Mouse (Mus musculus) midbrain, embryonic 13.5 days (tissue): ENCODE results near the gene Ssr2. TPM values are rescaled to one million over a fixed set of nuclear protein-coding genes. Genes with fewer than 3 reads are reported as not detected.

ENCODE experiments used
- ATAC-seq: fragments of 200-750 bp; cut with Nextera tagmentation; 2 replicates; pipeline ENCODE4 v1.8.0; 2017; ENCODE audit warnings: mild to moderate bottlenecking, moderate TSS enrichment, moderate library complexity
- H3K27ac ChIP-seq: fragments of 300-500 bp; sonication (generic); 2 replicates; pipeline ENCODE4 v1.5.1; 2015; ENCODE audit warnings: inconsistent platforms, mild to moderate bottlenecking, moderate library complexity
- H3K27me3 ChIP-seq: fragments of 300-500 bp; sonication (generic); 2 replicates; pipeline ENCODE4 v1.6.1; 2015; ENCODE audit warnings: mild to moderate bottlenecking, inconsistent platforms
- H3K36me3 ChIP-seq: fragments of 300-500 bp; sonication (generic); 2 replicates; pipeline ENCODE4 v1.6.1; 2015; ENCODE audit warnings: mild to moderate bottlenecking, inconsistent platforms
- H3K4me1 ChIP-seq: fragments of 300-500 bp; sonication (generic); replicated peaks from 2 replicates; pipeline ENCODE4 v1.6.1; 2015; ENCODE audit warnings: inconsistent platforms
- H3K4me2 ChIP-seq: fragments of 300-500 bp; sonication (generic); replicated peaks from 2 replicates; pipeline ENCODE4 v1.6.1; 2015; ENCODE audit warnings: moderate library complexity, mild to moderate bottlenecking, inconsistent platforms
- H3K4me3 ChIP-seq: fragments of 300-500 bp; sonication (generic); replicated peaks from 2 replicates; pipeline ENCODE4 v1.5.1; 2015; ENCODE audit warnings: mild to moderate bottlenecking, inconsistent platforms
- H3K9ac ChIP-seq: fragments of 300-500 bp; sonication (generic); replicated peaks from 2 replicates; pipeline ENCODE4 v1.6.1; 2015; ENCODE audit warnings: mild to moderate bottlenecking, inconsistent platforms
- H3K9me3 ChIP-seq: fragments of 300-500 bp; sonication (generic); 2 replicates; pipeline ENCODE4 v1.6.1; 2016; ENCODE audit warnings: mild to moderate bottlenecking, inconsistent platforms
- WGBS: fragments of 180-500 bp; shearing (Covaris S2); methylation state at CpG from one replicate; pipeline ENCODE4 v1.1.7; 2015; 5-methylcytosine and 5-hydroxymethylcytosine counted together
- polyA plus RNA-seq: library from polyadenylated mRNA; unstranded; fragments of >200 nt; fragmentation: Nextera tagmentation; extraction: Ambion mirVana; gene quantifications from 2 replicates; pipeline ENCODE4 v1.2.1, GENCODE M21; 2015

Gene Ssr2
- 142 and 148 TPM in 2 replicates for polyA plus RNA-seq

DNA sequence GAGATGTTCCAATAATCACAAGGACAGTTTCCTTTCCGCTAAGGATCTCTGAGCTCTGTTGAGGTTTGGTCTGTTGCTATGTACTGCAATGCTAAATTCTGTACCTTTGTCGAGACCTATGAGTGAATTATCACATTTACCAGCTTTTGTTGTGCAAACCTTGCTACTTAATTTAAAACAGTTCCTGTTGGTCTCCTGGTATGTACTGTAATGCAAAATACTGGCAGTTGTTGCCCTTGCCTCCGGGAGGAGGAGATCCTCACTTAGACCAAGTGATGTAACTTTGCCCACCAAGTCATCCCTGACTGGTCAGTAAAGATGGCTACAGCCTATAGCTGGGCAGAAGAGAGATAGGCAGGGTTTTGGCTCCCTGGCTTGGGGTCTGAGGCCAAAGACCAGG, at the start of gene Ssr2:
Gene Ssr2 (plus strand): TSS at position 337 of the 400 bp plus-strand sequence.
- H3K27ac ChIP-seq: no peak within 1 kb of the TSS
- no peak within 1 kb of the TSS for H3K9ac ChIP-seq
- H3K4me1 ChIP-seq: peaks cover 7% of the 10 kb centered on the region
- no peak within 1 kb of the TSS for H3K4me3 ChIP-seq
- no peak for ATAC-seq
- H3K27me3 ChIP-seq: no peaks in the 10 kb centered on the region
- H3K9me3 ChIP-seq: no peaks in the 10 kb centered on the region
- H3K4me2 ChIP-seq: no peak within 1 kb of the TSS
- WGBS: 87% methylated on average over 3 of the region's 3 CpGs
- no peaks in the 10 kb centered on the region for H3K36me3 ChIP-seq

DNA sequence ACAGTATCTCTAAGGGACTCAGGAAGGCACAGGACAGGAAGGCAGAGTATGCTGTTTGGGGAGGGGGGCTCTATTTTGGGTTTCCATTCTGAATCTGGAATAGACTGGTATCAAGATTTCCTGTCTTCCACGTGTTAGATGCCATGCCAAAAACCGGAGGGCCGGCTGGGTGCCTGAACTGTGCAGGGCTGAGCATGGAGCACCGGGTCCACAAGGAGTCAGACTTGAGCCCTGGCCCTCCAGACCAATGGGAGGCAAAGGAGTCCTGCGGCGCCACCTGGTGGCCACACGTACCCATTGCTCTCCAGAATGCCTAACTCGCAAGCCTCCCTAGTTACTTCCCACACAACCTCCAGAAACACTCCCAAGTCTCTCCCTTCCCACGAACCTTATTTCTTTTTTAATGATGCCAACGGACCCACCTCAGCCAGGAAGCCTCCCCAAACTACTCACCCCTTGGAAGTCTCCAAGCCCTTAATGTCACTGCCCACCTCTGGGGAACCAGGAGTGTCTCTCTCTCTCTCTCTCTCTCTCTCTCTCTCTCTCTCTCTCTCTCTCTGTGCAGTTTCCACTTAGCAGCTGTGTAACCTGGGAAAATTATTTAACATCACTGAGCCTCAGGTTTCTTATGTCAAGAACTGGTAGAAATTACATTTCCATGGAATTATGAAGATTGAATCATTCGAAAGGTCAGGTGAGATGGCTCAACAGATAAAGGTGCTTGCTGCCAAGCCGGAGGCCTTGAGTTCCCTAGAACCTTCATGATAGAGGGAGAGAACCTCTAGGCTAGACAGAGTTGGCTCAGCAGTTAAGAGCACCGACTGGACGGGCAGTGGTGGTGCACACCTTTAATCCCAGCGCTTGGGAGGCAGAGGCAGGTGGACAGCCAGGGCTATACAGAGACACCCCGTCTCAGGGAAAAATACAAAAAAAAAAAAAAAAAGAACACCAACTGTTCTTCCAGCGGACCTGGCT, 49.2 kb upstream of the Ssr2 start:
- peak overlapping the region; percentile 21 for H3K4me3 ChIP-seq
- peaks cover 27% of the 10 kb centered on the region for H3K36me3 ChIP-seq
- ATAC-seq: peak; percentile 68
- peak overlapping the region; percentile 36; the same call in 1 of the 2 replicates for H3K27ac ChIP-seq
- no peaks in the 10 kb centered on the region for H3K27me3 ChIP-seq
- peak overlapping the region; percentile 43; the same call in 1 of the 2 replicates for H3K9ac ChIP-seq
- H3K4me2 ChIP-seq: peak overlapping the region; percentile 46
- H3K9me3 ChIP-seq: no peaks in the 10 kb centered on the region
- 36% methylated on average over 17 of the region's 17 CpGs for WGBS
- H3K4me1 ChIP-seq: peaks cover 58% of the 10 kb centered on the region

DNA sequence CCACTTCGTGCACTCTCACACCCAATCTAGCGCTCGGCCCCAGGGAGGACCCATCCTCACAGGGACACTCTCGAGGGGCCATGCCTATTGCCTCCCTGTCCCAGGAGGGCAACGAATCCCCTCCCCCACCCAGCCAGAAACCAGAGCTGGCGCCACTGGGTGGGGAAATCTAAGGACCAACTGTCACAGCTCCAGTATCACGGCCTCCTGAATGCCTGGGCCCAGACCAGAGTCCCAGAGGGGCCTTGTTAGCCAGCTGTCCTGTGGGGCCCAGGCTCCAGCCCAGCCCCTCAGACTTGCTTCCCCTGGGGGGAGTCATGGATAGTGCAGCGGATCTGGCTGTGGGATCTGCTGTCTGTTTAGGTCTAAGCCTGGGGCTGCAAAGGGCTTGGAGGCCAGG, 48.1 kb upstream of the Ssr2 start:
- 29% methylated on average over 8 of the region's 8 CpGs for WGBS

DNA sequence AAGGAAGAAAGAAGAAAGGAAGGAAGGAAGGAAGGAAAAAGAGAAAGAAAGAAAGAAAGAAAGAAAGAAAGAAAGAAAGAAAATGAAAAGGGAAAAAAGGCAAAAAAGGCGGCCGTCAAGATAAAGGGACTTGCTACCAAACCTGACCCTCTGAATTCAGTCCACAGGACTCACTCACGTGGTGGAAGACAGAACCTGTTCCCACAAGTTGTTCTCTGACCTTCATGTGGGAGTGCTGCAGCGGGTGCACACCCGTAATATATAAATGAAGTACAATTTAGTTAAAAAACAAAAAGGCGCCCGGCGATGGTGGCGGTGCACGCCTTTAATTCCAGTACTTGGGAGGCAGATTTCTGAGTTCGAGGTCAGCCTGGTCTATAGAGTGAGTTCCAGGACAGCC, 47.0 kb upstream of the Ssr2 start:
- Histone ChIP-seq H3K27ac (no peak overlapping the region), H3K4me1 (peaks cover 53% of the 10 kb centered on the region), H3K4me3 (peak overlapping the region; percentile 94; the same call in 1 of the 2 replicates), H3K36me3 (peaks cover 18% of the 10 kb centered on the region), H3K27me3 (no peaks in the 10 kb centered on the region), H3K4me2 (peak overlapping the region; percentile 89), H3K9ac (no peak overlapping the region), H3K9me3 (no peaks in the 10 kb centered on the region)
- ATAC-seq: no peak
- WGBS: 83% methylated on average over 11 of the region's 11 CpGs

More for the DNA sequence above, 48.1 kb upstream of the Ssr2 start:
- Histone ChIP-seq H3K4me2 (peak overlapping the region; percentile 89), H3K27me3 (no peaks in the 10 kb centered on the region), H3K4me3 (peak overlapping the region; percentile 18), H3K36me3 (peaks cover 27% of the 10 kb centered on the region), H3K27ac (peak overlapping the region; percentile 73), H3K4me1 (peaks cover 53% of the 10 kb centered on the region), H3K9me3 (no peaks in the 10 kb centered on the region), H3K9ac (peak overlapping the region; percentile 65)
- no peak for ATAC-seq

DNA sequence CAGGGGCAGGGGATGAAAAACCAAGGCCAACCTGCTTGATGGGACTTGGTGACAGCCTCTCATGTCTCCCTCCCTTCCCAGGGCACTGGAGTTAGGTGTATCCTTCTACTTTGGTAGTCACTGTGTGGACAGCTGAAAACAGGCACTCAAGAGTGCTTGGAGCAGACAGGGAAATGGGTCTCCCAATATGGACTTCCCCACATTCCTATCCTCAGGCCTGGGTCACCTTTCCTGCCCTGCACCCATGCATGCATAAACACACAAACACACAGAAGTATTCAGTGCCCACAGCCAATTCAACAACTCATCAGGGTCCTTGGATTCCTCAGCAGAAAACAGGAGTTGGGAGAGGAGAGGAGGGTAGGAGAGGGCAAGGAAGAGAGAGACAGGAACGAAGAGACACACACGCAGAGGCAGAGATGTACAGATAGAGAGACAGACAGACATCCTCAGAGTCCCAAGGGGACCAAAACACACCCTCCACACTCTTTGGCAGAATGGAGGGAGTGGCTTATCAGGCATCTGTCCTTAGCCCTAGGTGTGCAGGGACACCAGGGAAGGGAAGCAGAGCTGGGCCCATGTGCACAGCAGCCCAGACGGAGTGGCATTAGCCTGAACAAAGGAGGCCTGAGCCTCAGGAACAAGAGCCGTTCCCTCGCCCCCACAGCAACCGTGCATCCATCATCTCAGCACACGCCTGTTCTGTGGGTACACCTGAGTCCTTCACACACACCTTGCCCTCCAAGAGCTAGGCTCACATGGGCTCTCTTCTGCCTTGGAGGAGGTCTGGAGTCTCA, 46.3 kb upstream of the Ssr2 start:
- 15% methylated on average over 7 of the region's 7 CpGs for WGBS

DNA sequence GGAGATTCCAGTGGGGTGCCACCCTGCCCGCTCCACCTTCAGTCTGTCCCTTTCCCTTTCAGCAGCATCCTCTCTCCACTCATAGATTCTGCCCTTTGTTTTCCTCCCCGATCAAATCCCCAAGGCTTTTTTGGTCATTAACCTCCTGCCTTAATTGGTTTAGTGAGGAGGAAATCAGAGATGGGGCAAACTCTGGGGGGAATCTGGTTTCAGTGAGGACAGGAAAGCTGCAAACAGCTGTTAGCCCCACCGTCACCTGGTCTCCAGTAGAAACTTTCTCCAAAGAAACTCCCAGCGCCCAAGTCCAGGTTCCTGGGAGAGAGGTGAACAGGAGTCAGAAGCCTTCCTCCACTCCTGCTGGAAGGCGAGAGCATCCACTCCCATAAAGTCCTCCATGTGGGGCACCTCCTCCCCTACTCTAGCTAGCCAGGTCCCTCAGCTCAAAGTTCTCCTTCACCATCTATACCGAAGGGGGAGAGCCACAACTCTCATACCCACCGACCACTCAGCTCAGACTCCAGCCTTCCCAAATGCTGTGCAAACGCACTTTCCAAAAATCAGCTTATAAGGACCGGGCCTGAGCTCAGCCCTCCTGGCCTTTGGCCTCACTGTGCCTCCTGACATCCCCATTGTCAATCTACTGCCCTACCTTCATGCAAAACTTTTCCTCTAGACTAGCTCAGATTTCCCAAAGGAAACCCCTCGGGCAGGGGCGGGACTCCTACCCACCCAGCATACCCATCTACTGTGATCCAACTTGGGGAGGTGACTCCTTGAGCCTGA, 45.4 kb upstream of the Ssr2 start:
- peaks cover 65% of the 10 kb centered on the region for H3K4me1 ChIP-seq
- peak overlapping the region; percentile 100 for H3K9ac ChIP-seq

More for the DNA sequence above, 46.3 kb upstream of the Ssr2 start:
- ATAC-seq: no peak
- H3K4me3 ChIP-seq: peak overlapping the region; percentile 94
- peaks cover 10% of the 10 kb centered on the region for H3K36me3 ChIP-seq
- H3K27me3 ChIP-seq: no peaks in the 10 kb centered on the region
- H3K4me1 ChIP-seq: peaks cover 57% of the 10 kb centered on the region
- peak overlapping the region; percentile 100 for H3K9ac ChIP-seq
- no peaks in the 10 kb centered on the region for H3K9me3 ChIP-seq
- peak overlapping the region; percentile 89 for H3K4me2 ChIP-seq
- H3K27ac ChIP-seq: peak overlapping the region; percentile 99

DNA sequence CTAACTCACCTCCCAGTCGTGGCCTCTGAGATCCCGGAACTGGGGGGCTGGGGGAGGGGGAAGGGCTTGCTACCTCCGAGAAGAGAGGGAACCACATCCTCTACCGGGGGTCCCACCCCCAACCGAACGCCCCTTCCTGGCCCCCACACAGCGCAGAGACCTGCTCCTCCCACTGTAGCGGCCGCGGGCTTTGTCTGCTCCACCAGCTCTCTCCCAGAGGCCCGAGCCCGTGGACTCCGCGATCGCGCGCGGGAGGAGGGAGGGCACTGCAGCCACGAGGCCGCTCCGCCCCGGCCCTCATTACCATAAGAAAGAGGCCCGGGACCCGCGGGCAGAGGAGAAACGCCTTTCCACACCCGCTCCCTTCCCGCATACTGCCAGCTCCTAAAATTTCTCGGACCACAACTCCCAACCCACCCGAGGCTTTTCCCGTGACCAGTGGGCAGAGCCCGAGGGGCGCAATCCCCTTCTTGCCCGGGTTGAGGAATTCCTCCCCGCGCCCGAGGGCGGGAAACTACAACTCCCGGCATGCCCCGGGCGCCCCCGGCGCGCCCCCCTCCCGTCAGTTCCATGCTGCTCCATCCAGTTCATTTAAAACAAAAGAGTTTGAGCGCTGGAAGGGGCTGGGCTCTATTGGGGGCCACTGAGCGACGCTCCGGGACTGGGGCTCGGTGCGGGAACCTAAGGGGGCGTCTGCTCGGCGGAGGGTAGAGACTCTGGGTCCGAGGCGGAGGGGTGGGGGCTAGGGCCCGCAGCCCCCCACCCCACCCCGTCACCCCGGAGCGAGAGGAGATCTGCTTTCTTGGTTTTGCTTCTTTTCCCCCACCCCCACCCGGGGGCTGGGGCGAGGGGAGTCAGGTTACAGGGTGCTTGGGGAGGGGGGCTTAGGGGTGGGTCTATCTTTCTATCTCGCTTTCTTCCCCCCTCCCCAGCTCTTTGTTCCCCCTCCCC, 44.1 kb upstream of the Ssr2 start:
- ATAC-seq: peak; percentile 87
- Histone ChIP-seq H3K9me3 (no peaks in the 10 kb centered on the region), H3K4me2 (peak overlapping the region; percentile 89), H3K36me3 (peaks cover 10% of the 10 kb centered on the region), H3K9ac (peak overlapping the region; percentile 100), H3K4me3 (peak overlapping the region; percentile 94), H3K27me3 (no peaks in the 10 kb centered on the region), H3K4me1 (peaks cover 66% of the 10 kb centered on the region), H3K27ac (peak overlapping the region; percentile 99)
- WGBS: under 1% methylated on average over 57 of the region's 63 CpGs

More for the DNA sequence above, 45.4 kb upstream of the Ssr2 start:
- H3K27ac ChIP-seq: peak overlapping the region; percentile 99
- H3K9me3 ChIP-seq: no peaks in the 10 kb centered on the region
- H3K4me2 ChIP-seq: peak overlapping the region; percentile 89
- H3K36me3 ChIP-seq: peaks cover 2% of the 10 kb centered on the region
- WGBS: 7% methylated on average over 11 of the region's 11 CpGs
- no peak for ATAC-seq
- H3K27me3 ChIP-seq: no peaks in the 10 kb centered on the region
- peak overlapping the region; percentile 94 for H3K4me3 ChIP-seq

DNA sequence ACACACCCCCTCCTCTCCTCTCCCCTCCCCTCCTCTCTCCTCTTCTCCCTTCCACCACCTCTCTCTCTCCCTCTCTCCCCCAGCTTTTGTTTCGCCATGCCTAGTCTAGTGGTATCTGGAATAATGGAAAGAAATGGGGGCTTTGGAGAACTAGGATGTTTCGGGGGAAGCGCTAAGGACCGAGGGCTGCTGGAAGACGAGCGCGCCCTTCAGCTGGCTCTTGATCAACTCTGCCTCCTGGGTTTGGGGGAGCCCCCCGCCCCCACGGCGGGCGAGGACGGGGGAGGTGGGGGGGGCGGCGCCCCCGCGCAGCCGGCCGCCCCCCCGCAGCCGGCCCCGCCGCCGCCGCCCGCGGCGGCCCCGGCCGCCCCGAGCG, 43.4 kb upstream of the Ssr2 start, which contains the start of gene Mex3a:
Gene Mex3a (plus strand): TSS at position 97 of the 376 bp plus-strand sequence.
- H3K9ac ChIP-seq: peak within 1 kb of the TSS; percentile 100
- H3K27ac ChIP-seq: peak within 1 kb of the TSS; percentile 99
- no peaks in the 10 kb centered on the region for H3K9me3 ChIP-seq
- H3K27me3 ChIP-seq: no peaks in the 10 kb centered on the region
- WGBS: 2% methylated on average over 12 of the region's 31 CpGs
- H3K4me2 ChIP-seq: peak within 1 kb of the TSS; percentile 89
- H3K36me3 ChIP-seq: peaks cover 17% of the 10 kb centered on the region
- H3K4me3 ChIP-seq: peak within 1 kb of the TSS; percentile 94
- no peak for ATAC-seq
- H3K4me1 ChIP-seq: peaks cover 66% of the 10 kb centered on the region

DNA sequence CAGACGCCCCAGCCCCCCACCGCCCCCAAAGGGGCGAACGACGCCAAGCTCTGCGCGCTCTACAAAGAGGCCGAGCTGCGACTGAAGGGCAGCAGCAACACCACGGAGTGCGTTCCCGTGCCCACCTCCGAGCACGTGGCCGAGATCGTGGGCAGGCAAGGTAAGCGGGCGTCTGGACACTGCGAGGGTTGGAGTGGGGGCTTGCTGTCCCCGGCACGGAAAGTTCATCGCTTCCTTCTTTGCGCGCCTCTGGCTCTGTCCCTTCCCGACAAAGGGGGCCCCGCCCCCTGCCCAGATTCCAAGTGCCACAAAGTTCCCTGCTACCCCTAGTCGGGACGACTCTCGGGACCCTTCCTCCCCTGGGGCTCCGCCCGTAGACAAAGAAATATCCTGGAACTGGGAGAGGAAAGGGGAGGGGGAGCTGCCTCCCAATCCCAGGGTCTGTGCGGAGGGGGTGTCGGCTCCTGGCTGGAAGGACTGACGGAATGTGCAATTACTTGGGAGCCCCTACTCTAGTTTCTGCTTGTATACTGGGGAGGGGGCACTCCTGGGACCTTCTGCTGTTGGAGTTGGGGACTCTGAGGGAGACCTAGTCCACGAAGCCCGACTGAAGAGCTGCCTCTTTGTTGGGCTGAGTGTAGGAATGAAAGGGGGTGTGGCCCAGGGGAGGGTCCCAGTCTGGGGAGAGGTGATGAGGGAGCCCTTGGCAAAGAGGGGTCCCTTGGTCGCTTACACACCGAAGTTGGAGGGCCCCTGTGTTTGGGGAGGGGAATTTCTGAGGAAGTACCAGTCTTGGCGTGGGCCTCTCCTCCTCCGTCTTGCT, 42.8 kb upstream of the Ssr2 start:
- 0% methylated on average over 40 of the region's 40 CpGs for WGBS
- Histone ChIP-seq H3K27me3 (no peaks in the 10 kb centered on the region), H3K27ac (peak overlapping the region; percentile 99), H3K9ac (peak overlapping the region; percentile 100), H3K4me3 (peak overlapping the region; percentile 94), H3K4me2 (peak overlapping the region; percentile 89), H3K9me3 (no peaks in the 10 kb centered on the region), H3K36me3 (peaks cover 23% of the 10 kb centered on the region), H3K4me1 (peaks cover 66% of the 10 kb centered on the region)
- ATAC-seq: peak; percentile 40

DNA sequence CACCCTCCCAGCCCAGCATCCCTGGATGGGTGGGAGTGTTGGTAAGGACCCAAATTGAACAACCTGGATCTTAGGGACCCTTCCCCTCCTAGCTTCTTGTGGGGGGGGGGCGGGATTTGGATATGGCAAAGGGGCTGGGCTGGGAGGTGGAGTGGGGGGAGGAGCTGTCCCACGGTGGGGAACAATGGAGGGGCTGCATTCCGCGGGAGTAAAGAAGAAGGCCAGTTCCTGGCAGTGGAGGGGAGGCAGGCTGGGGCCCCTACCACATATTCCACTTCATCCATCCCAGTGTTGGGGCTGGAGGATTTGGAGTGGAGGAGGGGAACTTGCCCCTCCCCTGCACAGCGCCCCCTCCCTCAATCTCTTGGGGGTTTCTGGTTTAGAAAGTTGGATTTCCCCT, 42.0 kb upstream of the Ssr2 start:
- peak overlapping the region; percentile 94 for H3K4me3 ChIP-seq
- peaks cover 66% of the 10 kb centered on the region for H3K4me1 ChIP-seq
- 0% methylated on average over 5 of the region's 5 CpGs for WGBS
- peak overlapping the region; percentile 99 for H3K27ac ChIP-seq
- no peak for ATAC-seq
- no peaks in the 10 kb centered on the region for H3K9me3 ChIP-seq
- H3K9ac ChIP-seq: peak overlapping the region; percentile 100
- no peaks in the 10 kb centered on the region for H3K27me3 ChIP-seq
- H3K4me2 ChIP-seq: peak overlapping the region; percentile 89
- peaks cover 31% of the 10 kb centered on the region for H3K36me3 ChIP-seq
